Comparison of ENCODE assay signal across 10 mouse cellular contexts in the genomic region with DNA sequence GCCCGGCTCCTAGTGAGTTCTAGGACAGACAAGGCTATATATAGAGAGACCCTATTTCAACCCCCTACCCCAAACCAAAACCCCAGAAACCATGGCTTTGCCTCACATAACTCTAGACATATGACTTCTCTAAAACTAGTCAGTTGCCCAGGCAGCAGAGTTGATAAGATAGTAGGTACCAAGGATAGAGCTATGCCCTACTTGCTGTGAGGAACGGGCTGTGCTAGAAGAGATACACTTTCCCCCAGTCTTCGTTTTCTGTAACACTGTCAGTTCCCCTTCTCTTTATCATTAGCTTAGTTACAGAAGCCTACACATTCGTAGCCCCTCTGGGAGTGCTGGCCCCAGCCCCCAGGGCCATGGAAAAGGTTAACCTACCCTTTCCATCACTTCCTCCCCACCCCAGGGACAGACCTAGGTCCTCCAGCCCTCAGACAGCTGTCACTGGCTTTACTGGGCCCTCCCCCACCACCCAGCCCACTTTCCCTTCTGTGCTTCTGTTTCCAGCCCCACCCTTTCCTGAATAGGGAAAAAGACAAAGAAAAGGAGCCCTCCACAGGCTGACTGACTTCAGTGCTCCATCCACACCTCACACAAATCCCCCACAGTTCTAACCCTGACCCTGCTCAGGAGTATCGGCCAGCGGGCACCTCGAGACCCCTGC. TPM values are rescaled to one million over a fixed set of nuclear protein-coding genes. Genes with fewer than 3 reads are reported as not detected.
DNase-seq lines count a peak whose midpoint lies in the region; ATAC-seq and TF ChIP-seq lines count a peak whose summit lies in the region.
"Had no signal": no experiment of that assay in that cellular context is flagged by ENCODE, and none has a peak within 500 bp of the region (broad histone marks: within the 10 kb centered on the region; RNA-seq: fewer than 3 reads in every experiment).

No protein-coding gene starts in this region.

- ATAC-seq in heart, embryonic 16.5 days (replicated peaks; ENCODE audit: extremely low read depth, insufficient read depth, low FRiP score), result peak; percentile 42
- ATAC-seq in midbrain, embryonic 12.5 days (ENCODE audit: low FRiP score, low read depth), result peak; percentile 16; the same call in 1 of the 2 replicates
- ATAC-seq: intestine, embryonic 15.5 days had no signal

- no peaks in the 10 kb centered on the region for H3K9me3 ChIP-seq in heart, embryonic 16.5 days (replicated peaks; ENCODE audit: control insufficient read depth, low read length)
- H3K9me3 ChIP-seq in midbrain, embryonic 12.5 days, result no peaks in the 10 kb centered on the region
- H3K9me3 ChIP-seq: intestine, embryonic 15.5 days had no signal

- 0 out of 2 replicates have a peak overlapping the region, but pooled peaks have one; percentile 13 for H3K4me2 ChIP-seq in heart, embryonic 16.5 days (ENCODE audit: low read depth, low read length)
- H3K4me2 ChIP-seq in midbrain, embryonic 12.5 days (replicated peaks), result peak overlapping the region; percentile 77
- H3K4me2 ChIP-seq: intestine, embryonic 15.5 days had no signal

- peak overlapping the region; percentile 63 for H3K4me3 ChIP-seq in layer of hippocampus, adult 2 months
- peak overlapping the region; percentile 72 for H3K4me3 ChIP-seq in cortical plate, adult 2 months (ENCODE audit: insufficient read depth, low read length)
- no peak overlapping the region for H3K4me3 ChIP-seq in heart, embryonic 16.5 days (ENCODE audit: low read length)
- H3K4me3 ChIP-seq in midbrain, embryonic 12.5 days, result peak overlapping the region; percentile 57
- H3K4me3 ChIP-seq: intestine, embryonic 15.5 days had no signal

- H3K4me1 ChIP-seq in cortical plate, adult 2 months (ENCODE audit: control insufficient read depth, insufficient read depth, low read length), result peaks cover 13% of the 10 kb centered on the region
- peaks cover 31% of the 10 kb centered on the region for H3K4me1 ChIP-seq in heart, embryonic 16.5 days (ENCODE audit: control insufficient read depth, insufficient read depth, low read length)
- peaks cover 86% of the 10 kb centered on the region for H3K4me1 ChIP-seq in midbrain, embryonic 12.5 days

- TF ChIP-seq POLR2A in cortical plate, adult 2 months (IDR thresholded peaks at IDR 0.05; ENCODE audit: extremely low read depth, insufficient read depth, low read length), result 0 out of 2 replicates have a peak, but pooled peaks have one; percentile 22

- H3K9ac ChIP-seq in heart, embryonic 16.5 days (ENCODE audit: low read length), result peak overlapping the region; percentile 39; the same call in 1 of the 2 replicates
- H3K9ac ChIP-seq in midbrain, embryonic 12.5 days (replicated peaks), result peak overlapping the region; percentile 90
- H3K9ac ChIP-seq: intestine, embryonic 15.5 days had no signal

- no peak for TF ChIP-seq CTCF in layer of hippocampus, adult 2 months (conservative IDR thresholded peaks at IDR 0.05)
- no peak for TF ChIP-seq CTCF in cortical plate, adult 2 months (IDR thresholded peaks at IDR 0.05; ENCODE audit: extremely low read depth, insufficient read depth, low read length)

- H3K27me3 ChIP-seq in heart, embryonic 16.5 days (ENCODE audit: control insufficient read depth, insufficient read depth, low read length), result no peaks in the 10 kb centered on the region
- H3K27me3 ChIP-seq in midbrain, embryonic 12.5 days, result no peaks in the 10 kb centered on the region
- H3K27me3 ChIP-seq: intestine, embryonic 15.5 days had no signal

- WGBS in heart, embryonic 16.5 days, result 68% methylated on average over 7 of the region's 7 CpGs
- WGBS in midbrain, embryonic 12.5 days, result 86% methylated on average over 7 of the region's 7 CpGs

- no peak for DNase-seq in layer of hippocampus, adult 2 months (ENCODE audit: low spot score in 2 of 2)
- no peak for DNase-seq in layer of hippocampus, adult 9-11 months
- DNase-seq in layer of hippocampus, adult 8-10 months (ENCODE audit: low spot score in 2 of 2), result no peak
- no peak for DNase-seq in cerebellum, postnatal 4 days (ENCODE audit: low spot score in 2 of 2)
- no peak for DNase-seq in embryo, embryonic 11 days
- DNase-seq: adrenal gland, postnatal 25 days had no signal

- H3K36me3 ChIP-seq in heart, embryonic 16.5 days (ENCODE audit: control insufficient read depth, insufficient read depth), result no peaks in the 10 kb centered on the region
- peaks cover 38% of the 10 kb centered on the region for H3K36me3 ChIP-seq in midbrain, embryonic 12.5 days

- H3K27ac ChIP-seq in layer of hippocampus, adult 2 months, result peak overlapping the region; percentile 94
- H3K27ac ChIP-seq in cortical plate, adult 2 months (ENCODE audit: insufficient read depth, low read length), result no peak overlapping the region
- no peak overlapping the region for H3K27ac ChIP-seq in heart, embryonic 16.5 days (ENCODE audit: low read length)
- H3K27ac ChIP-seq in midbrain, embryonic 12.5 days (replicated peaks), result peak overlapping the region; percentile 94
- H3K27ac ChIP-seq: intestine, embryonic 15.5 days had no signal

RNA-seq across cellular contexts. Expression of a gene that starts 12.9 kb away (rescaled TPM):
- 100 to 1,000 TPM; 146 to 148 TPM for total RNA-seq in layer of hippocampus, adult 2 months (2021)
- 186 and 206 TPM in 2 replicates for polyA plus RNA-seq in cortical plate, adult 2 months (2012; rRNA removed)
- polyA plus RNA-seq in heart, embryonic 16.5 days (2015; fragmentation: Nextera tagmentation; extraction: Ambion mirVana), result 34.4 and 48.5 TPM in 2 replicates
- 155 and 160 TPM in 2 replicates for polyA plus RNA-seq in midbrain, embryonic 12.5 days (2016; fragmentation: Nextera tagmentation; extraction: Ambion mirVana)
- total RNA-seq in layer of hippocampus, adult 8-10 months (2022), result 100 to 1,000 TPM; 125 to 145 (median 144) TPM

RNA-seq across cellular contexts. Expression of a gene that starts 16.2 kb away (rescaled TPM):
- 1 to 10 TPM in 1 of 2 experiments, under 1 TPM in 1; 0.87 to 1.3 TPM for total RNA-seq in layer of hippocampus, adult 2 months (2021)
- polyA plus RNA-seq in cortical plate, adult 2 months (2012; rRNA removed), result 5.6 and 8.8 TPM in 2 replicates
- polyA plus RNA-seq in heart, embryonic 16.5 days (2015; fragmentation: Nextera tagmentation; extraction: Ambion mirVana), result 5.0 and 9.1 TPM in 2 replicates
- 1.3 and 2.0 TPM in 2 replicates for polyA plus RNA-seq in midbrain, embryonic 12.5 days (2016; fragmentation: Nextera tagmentation; extraction: Ambion mirVana)
- 1 to 10 TPM in 3 of 4 experiments, under 1 TPM in 1; 0.87 to 2.6 (median 1.7) TPM for total RNA-seq in layer of hippocampus, adult 8-10 months (2022)

RNA-seq across cellular contexts. Expression of a gene that starts 18.7 kb away (rescaled TPM):
- 1 to 10 TPM; 5.6 to 7.1 TPM for total RNA-seq in layer of hippocampus, adult 2 months (2021)
- 3.5 and 3.7 TPM in 2 replicates for polyA plus RNA-seq in cortical plate, adult 2 months (2012; rRNA removed)
- 4.2 and 5.6 TPM in 2 replicates for polyA plus RNA-seq in heart, embryonic 16.5 days (2015; fragmentation: Nextera tagmentation; extraction: Ambion mirVana)
- polyA plus RNA-seq in midbrain, embryonic 12.5 days (2016; fragmentation: Nextera tagmentation; extraction: Ambion mirVana), result 7.6 and 8.1 TPM in 2 replicates
- total RNA-seq in layer of hippocampus, adult 8-10 months (2022), result 1 to 10 TPM; 5.9 to 7.3 (median 6.3) TPM

RNA-seq across cellular contexts. Expression of a gene that starts 31.2 kb away (rescaled TPM):
- total RNA-seq in layer of hippocampus, adult 2 months (2021), result under 1 TPM; 0.26 to 0.44 TPM
- 0.57 and 0.65 TPM in 2 replicates for polyA plus RNA-seq in cortical plate, adult 2 months (2012; rRNA removed)
- 16.3 and 16.8 TPM in 2 replicates for polyA plus RNA-seq in heart, embryonic 16.5 days (2015; fragmentation: Nextera tagmentation; extraction: Ambion mirVana)
- 2.0 and 2.1 TPM in 2 replicates for polyA plus RNA-seq in midbrain, embryonic 12.5 days (2016; fragmentation: Nextera tagmentation; extraction: Ambion mirVana)
- total RNA-seq in layer of hippocampus, adult 8-10 months (2022), result under 1 TPM; 0.32 to 0.45 (median 0.38) TPM

RNA-seq across cellular contexts. Expression of a gene that starts 50.2 kb away (rescaled TPM):
- 10 to 100 TPM; 41.4 to 43.1 TPM for total RNA-seq in layer of hippocampus, adult 2 months (2021)
- 70.6 and 79.0 TPM in 2 replicates for polyA plus RNA-seq in cortical plate, adult 2 months (2012; rRNA removed)
- 13.8 and 17.5 TPM in 2 replicates for polyA plus RNA-seq in heart, embryonic 16.5 days (2015; fragmentation: Nextera tagmentation; extraction: Ambion mirVana)
- 29.7 and 31.9 TPM in 2 replicates for polyA plus RNA-seq in midbrain, embryonic 12.5 days (2016; fragmentation: Nextera tagmentation; extraction: Ambion mirVana)
- total RNA-seq in layer of hippocampus, adult 8-10 months (2022), result 10 to 100 TPM; 38.2 to 52.2 (median 46.4) TPM

Comparison
In these comparisons a context has a peak if more than half of its experiments do, and no peak if none do; other contexts are left out.
1. H3K27ac ChIP-seq: peak in layer of hippocampus, adult 2 months (single experiment) and midbrain, embryonic 12.5 days (single experiment); none in cortical plate, adult 2 months (single experiment) and heart, embryonic 16.5 days (single experiment).